Mouse (Mus musculus) forebrain, embryonic 11.5 days (tissue): ENCODE measurements around the gene Unk. TPM values are rescaled to one million over a fixed set of nuclear protein-coding genes. Genes with fewer than 3 reads are reported as not detected.

Experiments
- ATAC-seq: fragments of 200-750 bp; cut with Nextera tagmentation; replicated peaks from 2 replicates; pipeline ENCODE4 v1.8.0; 2017; ENCODE audit warnings: moderate TSS enrichment; ENCODE audit not compliant: low FRiP score
- DNase-seq: peaks from one replicate; pipeline ENCODE4 v3.0.0-alpha.2; 2017; ENCODE audit warnings: low spot score
- H3K27ac ChIP-seq: fragments of 300-500 bp; sonication (generic); 2 replicates; pipeline ENCODE4 v1.5.1; 2014; ENCODE audit warnings: low read depth, low read length
- H3K27me3 ChIP-seq: fragments of 300-500 bp; sonication (generic); 2 replicates; pipeline ENCODE4 v1.6.1; 2014; ENCODE audit warnings: mild to moderate bottlenecking, low read length, mixed read lengths; ENCODE audit not compliant: control insufficient read depth, insufficient read depth
- H3K36me3 ChIP-seq: fragments of 300-500 bp; sonication (generic); 2 replicates; pipeline ENCODE4 v1.6.1; 2014; ENCODE audit warnings: mild to moderate bottlenecking, low read length, moderate library complexity, mixed read lengths; ENCODE audit not compliant: control insufficient read depth, insufficient read depth
- H3K4me1 ChIP-seq: fragments of 300-500 bp; sonication (generic); replicated peaks from 2 replicates; pipeline ENCODE4 v1.6.1; 2014; ENCODE audit warnings: low read length, mixed read lengths; ENCODE audit not compliant: control insufficient read depth, insufficient read depth
- H3K4me2 ChIP-seq: fragments of 300-500 bp; sonication (generic); 2 replicates; pipeline ENCODE4 v1.6.1; 2014; ENCODE audit warnings: low read depth, mild to moderate bottlenecking, low read length, moderate library complexity, mixed read lengths; ENCODE audit not compliant: severe bottlenecking
- H3K4me3 ChIP-seq: fragments of 300-500 bp; sonication (generic); 2 replicates; pipeline ENCODE4 v1.5.1; 2014; ENCODE audit warnings: low read depth, low read length
- H3K9ac ChIP-seq: fragments of 300-500 bp; sonication (generic); 2 replicates; pipeline ENCODE4 v1.6.1; 2014; ENCODE audit warnings: low read length
- H3K9me3 ChIP-seq: fragments of 300-500 bp; sonication (generic); 2 replicates; pipeline ENCODE4 v1.6.1; 2016; ENCODE audit warnings: low read length, mixed read lengths; ENCODE audit not compliant: control insufficient read depth
- WGBS: fragments of 180-500 bp; shearing (Covaris S2); extraction: QIAGEN DNeasy Blood & Tissue Kit; methylation state at CpG from one replicate; pipeline ENCODE4 v1.1.7; 2014; 5-methylcytosine and 5-hydroxymethylcytosine counted together
- polyA plus RNA-seq: library from polyadenylated mRNA; unstranded; fragments of >200 nt; fragmentation: Nextera tagmentation; extraction: Ambion mirVana; gene quantifications from 2 replicates; pipeline ENCODE4 v1.2.1, GENCODE M21; 2014

Gene Unk
- polyA plus RNA-seq, 1 experiment from 2014 or later: 48.5 TPM

GRCm38 (mm10) chr11:116045173-116045572 is 15.1 kb downstream of the Unk start:
- Histone ChIP-seq H3K36me3 (peaks cover 18% of the 10 kb centered on the region), H3K27ac (no peak overlapping the region), H3K27me3 (no peaks in the 10 kb centered on the region), H3K9me3 (no peaks in the 10 kb centered on the region; the same call in 1 of the 2 replicates), H3K9ac (no peak overlapping the region), H3K4me2 (no peak overlapping the region), H3K4me3 (no peak overlapping the region), H3K4me1 (no peaks in the 10 kb centered on the region)
- DNase-seq (no peak), ATAC-seq (no peak)
- WGBS: 94% methylated on average over 6 of the region's 6 CpGs

DNA sequence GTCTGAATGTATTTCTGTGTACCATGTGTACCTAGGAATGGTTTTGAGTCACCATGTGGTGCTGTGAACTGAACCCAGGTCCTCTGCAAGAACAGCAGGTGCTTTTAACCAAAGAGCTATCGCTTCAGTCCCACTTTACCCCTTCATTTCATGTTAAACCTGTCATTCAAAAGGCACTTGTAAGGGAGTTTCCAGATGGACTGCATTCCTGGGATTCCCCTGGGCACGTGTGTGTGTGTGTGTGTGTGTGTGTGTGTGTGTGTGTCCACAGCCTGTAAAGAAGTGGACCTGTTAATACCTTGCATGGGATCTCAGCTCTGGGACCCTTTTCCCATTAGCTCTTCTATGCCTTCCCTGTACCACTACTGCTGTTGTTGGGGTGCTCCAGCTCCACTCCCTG is 19.5 kb downstream of the Unk start:
- 83% methylated on average over 2 of the region's 2 CpGs for WGBS
- DNase-seq: no peak
- H3K4me3 ChIP-seq: no peak overlapping the region
- H3K9me3 ChIP-seq: no peaks in the 10 kb centered on the region
- H3K36me3 ChIP-seq: peaks cover 26% of the 10 kb centered on the region
- no peak overlapping the region for H3K9ac ChIP-seq
- H3K27ac ChIP-seq: no peak overlapping the region
- no peaks in the 10 kb centered on the region for H3K4me1 ChIP-seq
- H3K4me2 ChIP-seq: no peak overlapping the region
- no peak for ATAC-seq
- no peaks in the 10 kb centered on the region for H3K27me3 ChIP-seq

- ATAC-seq (no peak), DNase-seq (no peak)
- no peaks in the 10 kb centered on the region for H3K9me3 ChIP-seq
- no peaks in the 10 kb centered on the region for H3K27me3 ChIP-seq
- no peak overlapping the region for H3K27ac ChIP-seq
- no peak overlapping the region for H3K4me2 ChIP-seq
- no peak overlapping the region for H3K9ac ChIP-seq
- no peak overlapping the region for H3K4me3 ChIP-seq
- H3K36me3 ChIP-seq: peaks cover 31% of the 10 kb centered on the region
- WGBS: 88% methylated on average over 4 of the region's 4 CpGs
- no peaks in the 10 kb centered on the region for H3K4me1 ChIP-seq
Measured at GRCm38 (mm10) chr11:116050196-116050595, 20.1 kb downstream of the Unk start.

GRCm38 (mm10) chr11:116053510-116054229 is 23.5 kb downstream of the Unk start:
- Histone ChIP-seq H3K9ac (no peak overlapping the region), H3K4me3 (no peak overlapping the region), H3K27me3 (no peaks in the 10 kb centered on the region), H3K27ac (no peak overlapping the region), H3K4me1 (no peaks in the 10 kb centered on the region), H3K36me3 (peaks cover 35% of the 10 kb centered on the region), H3K4me2 (no peak overlapping the region), H3K9me3 (no peaks in the 10 kb centered on the region)
- no peak for DNase-seq
- WGBS: 94% methylated on average over 9 of the region's 9 CpGs
- ATAC-seq: no peak

- Histone ChIP-seq H3K36me3 (peaks cover 26% of the 10 kb centered on the region), H3K27ac (no peak overlapping the region), H3K4me1 (no peaks in the 10 kb centered on the region), H3K27me3 (no peaks in the 10 kb centered on the region), H3K9ac (no peak overlapping the region), H3K4me3 (no peak overlapping the region), H3K9me3 (no peaks in the 10 kb centered on the region), H3K4me2 (no peak overlapping the region)
- DNase-seq: no peak
- ATAC-seq: no peak
- 96% methylated on average over 11 of the region's 11 CpGs for WGBS
Measured at GRCm38 (mm10) chr11:116055873-116056272, 25.8 kb downstream of the Unk start.

DNA sequence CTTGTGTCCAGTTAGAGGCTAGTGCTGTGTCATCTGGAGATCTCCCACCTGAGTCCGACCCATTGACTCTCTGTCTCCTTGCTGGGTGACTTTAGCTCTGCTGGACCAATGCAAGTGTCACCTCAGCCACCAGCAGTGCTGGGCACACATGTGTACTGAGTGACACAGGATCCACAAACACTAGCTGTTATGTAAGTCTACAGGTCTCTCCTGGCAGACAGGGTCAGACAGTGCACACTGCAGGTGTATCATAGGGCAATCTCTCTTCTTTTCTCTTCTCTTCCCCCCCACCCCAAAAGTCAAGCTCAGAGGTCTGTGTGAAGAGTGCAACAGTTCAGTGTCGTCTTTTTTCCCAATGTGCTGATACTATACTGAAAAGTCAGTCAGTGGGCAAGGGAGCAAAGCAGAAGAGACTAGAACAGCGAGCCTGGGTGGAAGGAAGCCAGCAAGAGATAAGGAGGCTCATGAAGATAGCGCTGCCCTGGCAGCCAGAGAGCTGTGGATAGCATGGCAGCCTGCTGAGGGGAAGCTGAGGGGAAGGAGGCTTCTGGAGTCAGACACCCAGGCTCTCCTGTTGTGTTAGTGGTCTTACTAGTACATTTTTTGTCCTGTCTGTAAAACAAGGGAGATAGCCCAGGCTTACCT is 27.2 kb downstream of the Unk start:
- no peaks in the 10 kb centered on the region for H3K4me1 ChIP-seq
- H3K27ac ChIP-seq: no peak overlapping the region
- ATAC-seq (no peak), DNase-seq (no peak)
- no peak overlapping the region for H3K4me2 ChIP-seq
- H3K9me3 ChIP-seq: no peaks in the 10 kb centered on the region
- H3K4me3 ChIP-seq: no peak overlapping the region
- H3K36me3 ChIP-seq: peaks cover 21% of the 10 kb centered on the region
- no peak overlapping the region for H3K9ac ChIP-seq
- WGBS: 86% methylated on average over 4 of the region's 4 CpGs
- no peaks in the 10 kb centered on the region for H3K27me3 ChIP-seq

DNA sequence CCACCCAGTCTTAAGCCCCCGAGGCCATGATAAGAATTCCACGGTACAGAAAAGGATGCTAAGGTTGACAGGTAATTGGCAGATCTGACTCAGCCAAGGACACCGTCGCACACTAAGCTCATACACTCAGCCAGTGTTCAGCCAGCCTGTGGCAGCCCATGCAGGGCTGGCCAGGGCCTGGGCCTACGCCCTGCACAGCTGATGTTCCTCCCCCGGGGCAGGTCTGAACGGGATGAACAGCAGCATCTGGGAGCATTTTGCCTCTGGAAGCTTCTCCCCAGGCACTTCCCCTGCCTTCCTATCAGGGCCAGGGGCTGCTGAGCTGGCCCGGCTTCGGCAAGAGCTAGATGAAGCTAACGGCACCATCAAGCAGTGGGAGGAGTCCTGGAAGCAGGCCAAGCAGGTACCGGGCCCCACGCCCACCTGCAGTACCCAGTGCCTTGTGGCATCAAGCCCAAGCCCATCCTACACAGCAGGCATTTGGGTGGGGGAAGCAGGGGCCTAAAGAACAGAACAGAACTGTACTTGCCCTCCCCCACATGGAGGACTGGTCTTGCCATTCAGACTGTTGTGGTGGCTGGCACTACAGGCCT is 28.0 kb downstream of the Unk start:
- ATAC-seq (no peak), DNase-seq (no peak)
- Histone ChIP-seq H3K9me3 (no peaks in the 10 kb centered on the region), H3K27me3 (no peaks in the 10 kb centered on the region), H3K4me3 (no peak overlapping the region), H3K36me3 (peaks cover 19% of the 10 kb centered on the region), H3K27ac (no peak overlapping the region), H3K9ac (no peak overlapping the region), H3K4me1 (no peaks in the 10 kb centered on the region), H3K4me2 (no peak overlapping the region)
- WGBS: 90% methylated on average over 12 of the region's 12 CpGs

- ATAC-seq (no peak), DNase-seq (no peak)
- Histone ChIP-seq H3K9me3 (no peaks in the 10 kb centered on the region), H3K4me3 (no peak overlapping the region), H3K36me3 (peaks cover 17% of the 10 kb centered on the region), H3K9ac (no peak overlapping the region), H3K27ac (no peak overlapping the region), H3K4me2 (no peak overlapping the region), H3K27me3 (no peaks in the 10 kb centered on the region), H3K4me1 (no peaks in the 10 kb centered on the region)
- 93% methylated on average over 17 of the region's 17 CpGs for WGBS
Measured at GRCm38 (mm10) chr11:116058868-116059690, 29.0 kb downstream of the Unk start.
